In the genomic region with DNA sequence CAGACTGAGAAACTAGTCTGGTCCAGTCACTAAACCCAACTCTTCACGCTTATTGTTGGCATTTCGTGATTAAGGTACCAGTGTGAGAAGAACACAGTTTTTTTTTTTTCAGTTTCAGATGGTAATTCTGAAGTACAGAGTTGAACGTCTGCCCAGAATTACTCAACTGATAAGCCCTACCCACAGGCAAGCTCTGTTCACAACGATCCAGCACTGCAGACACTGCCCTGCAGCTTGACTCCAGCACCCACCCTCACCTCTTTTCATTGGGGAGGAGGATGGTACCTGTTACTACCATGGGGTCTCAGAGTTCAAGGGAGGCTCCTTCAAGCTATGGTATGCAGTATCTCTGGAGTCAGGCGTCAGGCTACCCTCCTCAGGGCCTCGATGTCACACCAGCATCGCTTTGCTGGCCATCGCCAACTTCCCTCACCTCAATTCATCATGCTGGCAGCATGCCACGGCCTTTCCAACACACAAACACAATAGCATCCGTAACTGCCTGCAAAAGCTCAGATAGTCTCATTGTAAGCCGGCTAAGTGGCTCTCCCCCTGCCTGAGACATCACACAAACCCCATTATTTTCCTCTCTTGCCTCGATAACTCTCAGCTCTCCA, we compare ENCODE assay signal across 11 mouse cellular contexts.
DNase-seq lines count a peak whose midpoint lies in the region; ATAC-seq lines count a peak whose summit lies in the region.
"Had no signal": no experiment of that assay in that cellular context is flagged by ENCODE, and none has a peak within 500 bp of the region (broad histone marks: within the 10 kb centered on the region; RNA-seq: fewer than 3 reads in every experiment).

No protein-coding gene starts in this region.

- H3K9ac ChIP-seq in hindbrain, embryonic 15.5 days, result no peak overlapping the region
- H3K9ac ChIP-seq in hindbrain, embryonic 14.5 days, result no peak overlapping the region

- ATAC-seq in hindbrain, embryonic 15.5 days (ENCODE audit: low FRiP score, low read depth), result no peak
- ATAC-seq in hindbrain, embryonic 14.5 days (ENCODE audit: low FRiP score), result no peak; the same call in 1 of the 2 replicates
- ATAC-seq: inflammation-experienced regulatory T-cells, adult 6 months had no signal

- no peak overlapping the region for H3K4me3 ChIP-seq in hindbrain, embryonic 15.5 days
- H3K4me3 ChIP-seq in hindbrain, embryonic 14.5 days (replicated peaks; ENCODE audit: low read length), result no peak overlapping the region

- H3K9me3 ChIP-seq in hindbrain, embryonic 15.5 days, result no peaks in the 10 kb centered on the region
- H3K9me3 ChIP-seq in hindbrain, embryonic 14.5 days (ENCODE audit: control insufficient read depth, low read length), result no peaks in the 10 kb centered on the region

- 26% methylated on average over 12 of the region's 12 CpGs for WGBS in hindbrain, embryonic 15.5 days
- WGBS in hindbrain, embryonic 14.5 days, result 39% methylated on average over 12 of the region's 12 CpGs

- DNase-seq in embryo, embryonic 10 days (ENCODE audit: low spot score), result peak; percentile 8
- DNase-seq in embryo, embryonic 10.5 days (ENCODE audit: low spot score), result no peak
- DNase-seq in hindbrain, embryonic 14.5 days (ENCODE audit: low spot score), result no peak
- peak; percentile 23 for DNase-seq in right cerebral cortex, postnatal 14 days
- no peak for DNase-seq in right cerebral cortex, adult 2 months (ENCODE audit: low spot score in 2 of 2)
- DNase-seq in retina, postnatal 7 days (ENCODE audit: low read depth, low spot score), result peak; percentile 9
- DNase-seq in kidney, postnatal 25 days, result no peak
- DNase-seq: kidney, postnatal 36 days had no signal

- peaks cover 9% of the 10 kb centered on the region; the same call in 1 of the 2 replicates for H3K36me3 ChIP-seq in hindbrain, embryonic 15.5 days
- peaks cover 30% of the 10 kb centered on the region for H3K36me3 ChIP-seq in hindbrain, embryonic 14.5 days (replicated peaks; ENCODE audit: control insufficient read depth, insufficient read depth)

- peaks cover 10% of the 10 kb centered on the region; the same call in 1 of the 2 replicates for H3K4me1 ChIP-seq in hindbrain, embryonic 15.5 days (replicated peaks)
- H3K4me1 ChIP-seq in hindbrain, embryonic 14.5 days (replicated peaks; ENCODE audit: control insufficient read depth, insufficient read depth, low read length), result no peaks in the 10 kb centered on the region; the same call in 1 of the 2 replicates

- peak overlapping the region; percentile 12 for H3K27ac ChIP-seq in hindbrain, embryonic 15.5 days (replicated peaks)
- no peak overlapping the region for H3K27ac ChIP-seq in hindbrain, embryonic 14.5 days
- H3K27ac ChIP-seq: macrophage had no signal

- H3K27me3 ChIP-seq in hindbrain, embryonic 15.5 days, result no peaks in the 10 kb centered on the region
- no peaks in the 10 kb centered on the region for H3K27me3 ChIP-seq in hindbrain, embryonic 14.5 days (ENCODE audit: control insufficient read depth, insufficient read depth, low read length)

- no peak overlapping the region for H3K4me2 ChIP-seq in hindbrain, embryonic 15.5 days
- H3K4me2 ChIP-seq in hindbrain, embryonic 14.5 days (replicated peaks), result no peak overlapping the region

Comparison
In these comparisons a context has a peak if more than half of its experiments do, and no peak if none do; other contexts are left out.
1. DNase-seq: peak in embryo, embryonic 10 days (single experiment), right cerebral cortex, postnatal 14 days (single experiment) and retina, postnatal 7 days (single experiment); none in embryo, embryonic 10.5 days (single experiment), hindbrain, embryonic 14.5 days (single experiment), right cerebral cortex, adult 2 months (0 of 2) and kidney, postnatal 25 days (0 of 2).